Mouse (Mus musculus): ENCODE measurements around the gene Fbxo9.
"Not testable (repeated sequence)": the region's sequence is repeated elsewhere in the genome, so short reads cannot be mapped to it uniquely, and the experiment has no call there.

DNA sequence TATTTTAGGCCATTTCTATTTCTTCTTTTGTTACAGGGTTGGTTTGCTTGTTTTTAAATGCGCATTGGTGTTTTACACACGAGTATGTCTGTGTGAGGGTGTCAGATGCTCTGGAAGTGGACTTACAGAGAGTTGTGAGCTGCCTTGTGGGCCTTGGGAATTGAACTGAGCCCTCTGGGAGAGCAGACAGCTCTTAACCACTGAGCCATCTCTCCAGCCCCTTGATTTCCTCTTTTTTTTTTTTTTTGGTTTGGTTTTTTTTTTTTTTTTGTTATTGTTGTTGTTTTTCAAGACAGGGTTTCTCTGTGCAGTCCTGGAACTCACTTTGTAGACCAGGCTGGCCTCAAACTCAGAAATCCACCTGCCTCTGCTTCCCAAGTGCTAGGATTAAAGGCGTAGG lies 35.6 kb downstream of the Fbxo9 start:
- not testable (repeated sequence) for TF ChIP-seq TAL1, GATA1 (IDR thresholded peaks at IDR 0.05; ENCODE audit: low read length)

All from erythroblast, embryonic 14.5 days (primary cell).